Mouse (Mus musculus): ENCODE measurements around the gene Prrg2.

GRCm38 (mm10) chr7:45016761-45017160 is 45.7 kb downstream of the Prrg2 start:
- TF ChIP-seq CTCF (IDR thresholded peaks at IDR 0.05; ENCODE audit: extremely low read depth, insufficient read length, insufficient replicate concordance, low read depth, low read length) (no peak), POLR2A (IDR thresholded peaks at IDR 0.05; ENCODE audit: low read depth, low read length) (no peak)
